Mouse (Mus musculus): ENCODE measurements around the gene Slc2a12. TPM values are rescaled to one million over a fixed set of nuclear protein-coding genes. Genes with fewer than 3 reads are reported as not detected.

Slc2a12 gene
- polyA plus RNA-seq, 1 experiment from 2014 or later = 4.2 TPM

DNA sequence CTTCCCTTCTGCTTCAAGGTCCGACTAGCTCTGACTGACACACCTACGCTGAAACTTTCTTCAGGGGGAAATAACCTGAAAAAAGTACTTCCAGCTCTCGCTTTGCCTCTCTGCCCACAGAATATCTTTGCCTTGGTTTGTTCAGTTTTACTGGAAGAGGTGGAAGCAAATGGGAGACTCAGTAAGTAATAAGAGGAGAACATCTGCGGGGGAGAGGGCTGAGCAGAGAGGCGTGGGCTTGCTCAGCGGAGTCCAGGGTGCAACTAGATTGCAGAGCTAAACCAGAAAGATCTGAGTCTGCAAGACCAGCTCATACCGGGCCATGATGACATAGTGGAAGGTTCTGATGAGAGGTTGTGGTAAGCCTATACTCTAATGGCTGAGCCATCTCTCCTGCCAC is 13.3 kb upstream of the Slc2a12 start:
- no peaks in the 10 kb centered on the region for H3K9me3 ChIP-seq
- H3K36me3 ChIP-seq = no peaks in the 10 kb centered on the region
- ATAC-seq = no peak
- no peak overlapping the region for H3K9ac ChIP-seq (replicated peaks)
- H3K27me3 ChIP-seq = no peaks in the 10 kb centered on the region
- WGBS = 91% methylated on average over 7 of the region's 7 CpGs
- no peak overlapping the region for H3K27ac ChIP-seq
- peaks cover 8% of the 10 kb centered on the region; the same call in 1 of the 2 replicates for H3K4me1 ChIP-seq (replicated peaks)
- no peak overlapping the region for H3K4me2 ChIP-seq (replicated peaks)
- no peak overlapping the region for H3K4me3 ChIP-seq (replicated peaks)

DNA sequence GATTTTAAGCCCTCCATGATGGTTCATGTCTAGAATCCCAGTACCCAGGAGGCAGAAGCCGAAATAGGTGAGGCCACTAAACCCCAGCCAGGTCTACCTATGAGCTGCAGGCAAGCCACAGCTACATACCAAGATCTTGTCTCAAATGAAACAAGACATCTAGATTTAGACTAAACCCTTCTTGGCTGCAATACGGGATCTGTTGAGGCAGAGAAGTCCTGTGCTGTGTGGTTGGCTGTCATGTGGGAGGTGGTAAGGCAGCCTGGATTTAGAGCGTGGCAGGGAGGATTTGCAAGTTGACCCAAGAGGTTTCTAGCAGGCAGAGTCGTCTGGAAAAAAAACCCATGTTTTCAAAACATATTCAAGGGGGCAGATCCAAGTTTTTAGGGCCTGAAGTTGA is 12.9 kb upstream of the Slc2a12 start:
- Histone ChIP-seq H3K36me3 (no peaks in the 10 kb centered on the region), H3K4me3 (replicated peaks) (no peak overlapping the region), H3K9ac (replicated peaks) (no peak overlapping the region), H3K4me1 (replicated peaks) (peaks cover 8% of the 10 kb centered on the region; the same call in 1 of the 2 replicates), H3K9me3 (no peaks in the 10 kb centered on the region), H3K4me2 (replicated peaks) (no peak overlapping the region), H3K27me3 (no peaks in the 10 kb centered on the region), H3K27ac (no peak overlapping the region)
- WGBS = 78% methylated on average over 4 of the region's 4 CpGs
- no peak for ATAC-seq

DNA sequence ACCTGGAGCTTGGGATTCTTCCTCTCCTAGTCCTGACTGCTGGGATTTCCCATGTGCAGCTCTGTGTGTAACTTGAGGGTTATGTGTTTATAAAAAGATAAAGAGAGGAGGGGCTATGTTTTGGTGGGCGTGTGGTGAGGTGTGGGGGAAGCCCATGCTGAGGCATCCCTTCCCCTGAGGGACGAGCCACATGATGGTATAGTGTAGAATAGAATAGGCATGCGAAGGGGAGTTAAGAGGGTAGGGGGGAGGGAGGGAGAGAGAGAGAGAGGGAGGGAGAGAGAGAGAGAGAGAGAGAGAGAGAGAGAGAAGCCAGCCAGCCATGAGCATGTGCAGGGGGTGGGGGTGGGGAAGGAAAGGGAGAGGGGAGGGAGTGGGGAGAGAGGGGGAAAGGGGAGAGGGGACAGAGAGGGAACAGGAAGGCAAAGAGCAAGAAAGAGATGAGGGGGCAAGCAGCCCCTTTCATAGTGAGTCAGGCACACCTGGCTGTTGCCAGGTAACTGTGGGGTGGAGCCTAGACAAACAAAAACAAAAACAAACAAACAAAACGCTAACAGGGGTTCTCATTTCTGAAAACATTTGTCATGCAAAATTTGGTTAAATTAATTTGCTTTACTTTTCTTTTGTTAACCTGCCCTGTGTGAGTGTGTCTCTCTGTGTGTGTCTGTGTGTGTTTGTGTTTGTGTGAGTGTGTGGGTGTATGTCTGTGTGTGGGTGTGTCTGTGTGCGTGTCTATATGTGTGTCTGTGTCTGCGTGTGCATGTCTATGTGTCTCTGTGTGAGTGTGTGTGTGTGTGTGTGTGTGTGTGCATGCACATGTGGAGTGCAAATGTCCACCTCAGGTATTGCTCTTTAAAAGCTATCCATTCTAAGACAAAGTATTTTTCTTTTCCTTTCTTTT is 11.2 kb upstream of the Slc2a12 start:
- H3K9me3 ChIP-seq = no peaks in the 10 kb centered on the region
- peak; percentile 86 for ATAC-seq
- H3K27ac ChIP-seq = no peak overlapping the region
- no peak overlapping the region for H3K9ac ChIP-seq (replicated peaks)
- no peaks in the 10 kb centered on the region for H3K27me3 ChIP-seq
- peaks cover 4% of the 10 kb centered on the region; the same call in 1 of the 2 replicates for H3K4me1 ChIP-seq (replicated peaks)
- H3K4me3 ChIP-seq (replicated peaks) = no peak overlapping the region
- WGBS = 36% methylated on average over 6 of the region's 6 CpGs
- H3K4me2 ChIP-seq (replicated peaks) = no peak overlapping the region
- no peaks in the 10 kb centered on the region for H3K36me3 ChIP-seq

DNA sequence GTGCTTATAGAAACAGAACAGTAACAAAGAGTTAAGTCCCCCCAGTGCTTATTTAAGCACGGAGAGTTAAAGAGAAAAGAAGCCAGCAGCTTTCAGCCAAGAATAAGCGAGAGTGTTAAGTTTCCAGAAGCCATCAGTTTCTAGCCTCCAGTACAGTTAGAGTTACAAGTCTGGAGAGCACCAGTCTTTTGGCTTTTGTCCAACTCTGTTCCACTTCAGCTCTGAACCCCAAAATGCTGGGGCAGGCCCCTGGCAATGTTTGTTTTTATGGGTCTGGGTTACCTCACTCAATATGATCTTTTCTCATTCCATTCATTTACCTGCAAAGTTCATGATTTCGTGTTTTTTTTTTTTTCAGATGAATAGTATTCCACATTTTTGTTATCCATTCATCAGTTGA is 7.6 kb upstream of the Slc2a12 start:
- Histone ChIP-seq H3K36me3 (no peaks in the 10 kb centered on the region), H3K4me2 (replicated peaks) (no peak overlapping the region), H3K27ac (no peak overlapping the region), H3K4me1 (replicated peaks) (peaks cover 4% of the 10 kb centered on the region; the same call in 1 of the 2 replicates), H3K4me3 (replicated peaks) (no peak overlapping the region), H3K9ac (replicated peaks) (no peak overlapping the region), H3K9me3 (no peaks in the 10 kb centered on the region), H3K27me3 (no peaks in the 10 kb centered on the region)
- no peak for ATAC-seq
- WGBS = 36% methylated on average over 3 of the region's 3 CpGs

DNA sequence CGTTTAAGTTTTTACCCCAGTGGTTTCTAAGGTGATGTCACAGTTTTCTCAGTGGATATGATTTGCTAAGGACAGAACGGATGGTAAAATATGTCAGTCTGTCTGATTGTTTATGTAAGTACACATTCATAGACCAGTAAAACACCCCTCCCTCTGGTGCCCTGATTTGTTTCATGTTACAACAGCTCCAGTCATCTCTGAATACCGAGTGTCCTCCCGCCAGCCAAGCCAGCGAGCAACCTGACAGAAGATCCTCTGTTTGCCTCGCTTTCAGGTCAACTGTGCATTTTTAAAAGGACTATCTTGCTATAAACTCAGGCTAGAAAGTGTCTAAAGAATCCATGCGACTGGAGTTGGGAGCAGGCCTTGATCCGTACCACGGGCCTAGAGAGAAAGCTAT is 640 bp upstream of the Slc2a12 start:
- Histone ChIP-seq H3K36me3 (no peaks in the 10 kb centered on the region), H3K4me1 (replicated peaks) (peaks cover 14% of the 10 kb centered on the region), H3K4me3 (replicated peaks) (0 out of 2 replicates have a peak overlapping the region, but pooled peaks have one; percentile 51), H3K27me3 (no peaks in the 10 kb centered on the region), H3K27ac (0 out of 2 replicates have a peak overlapping the region, but pooled peaks have one; percentile 53), H3K9me3 (no peaks in the 10 kb centered on the region), H3K4me2 (replicated peaks) (peak overlapping the region; percentile 93; the same call in 1 of the 2 replicates), H3K9ac (replicated peaks) (no peak overlapping the region)
- no peak for ATAC-seq
- WGBS = 60% methylated on average over 9 of the region's 9 CpGs

DNA sequence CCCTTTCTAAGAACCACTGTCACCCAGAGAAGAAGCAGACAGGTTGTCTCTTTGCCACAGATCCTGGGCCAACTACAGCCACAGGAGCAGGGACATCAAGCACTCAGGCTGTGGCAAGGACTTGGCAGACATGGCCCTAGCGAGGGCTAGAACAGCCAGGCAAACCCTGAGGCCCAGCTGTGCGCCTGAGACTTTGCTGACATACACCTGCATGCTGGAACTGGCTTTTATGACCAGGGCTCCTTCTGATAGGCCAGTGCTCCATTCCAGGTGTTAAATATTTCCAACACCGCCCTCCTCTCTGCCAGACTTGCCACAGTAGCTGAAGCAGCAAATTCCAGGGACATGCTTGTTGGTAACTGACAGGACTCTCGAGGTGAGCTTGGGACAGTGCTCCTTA is 3.9 kb downstream of the Slc2a12 start:
- H3K4me1 ChIP-seq (replicated peaks) = peaks cover 19% of the 10 kb centered on the region
- H3K9me3 ChIP-seq = no peaks in the 10 kb centered on the region
- no peak overlapping the region for H3K4me2 ChIP-seq (replicated peaks)
- 86% methylated on average over 4 of the region's 4 CpGs for WGBS
- no peak overlapping the region for H3K9ac ChIP-seq (replicated peaks)
- H3K36me3 ChIP-seq = no peaks in the 10 kb centered on the region
- no peak overlapping the region for H3K27ac ChIP-seq
- H3K4me3 ChIP-seq (replicated peaks) = no peak overlapping the region
- no peaks in the 10 kb centered on the region for H3K27me3 ChIP-seq
- no peak for ATAC-seq

DNA sequence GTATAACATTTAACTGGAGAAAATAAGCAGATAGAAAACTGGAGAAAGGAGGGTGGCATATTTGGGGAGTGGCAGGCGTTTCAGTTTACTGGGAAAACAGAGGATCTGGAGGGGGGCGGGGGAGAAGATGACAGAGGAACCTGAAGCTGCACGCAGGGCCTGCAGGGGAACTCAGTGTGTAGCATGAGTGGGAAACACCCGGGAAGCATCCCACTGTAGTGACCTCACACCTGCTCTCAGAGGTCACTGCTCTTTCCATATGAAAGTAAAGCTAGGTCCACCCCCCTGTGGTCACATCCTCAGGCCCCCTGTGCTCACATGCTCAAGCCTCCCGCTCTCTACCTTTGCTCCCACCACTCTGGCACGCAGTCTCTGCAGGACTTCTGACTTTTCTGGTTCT is 9.0 kb downstream of the Slc2a12 start:
- Histone ChIP-seq H3K9ac (replicated peaks) (no peak overlapping the region), H3K4me2 (replicated peaks) (no peak overlapping the region), H3K27ac (no peak overlapping the region), H3K9me3 (no peaks in the 10 kb centered on the region), H3K36me3 (no peaks in the 10 kb centered on the region), H3K4me1 (replicated peaks) (peaks cover 17% of the 10 kb centered on the region), H3K4me3 (replicated peaks) (no peak overlapping the region), H3K27me3 (no peaks in the 10 kb centered on the region)
- ATAC-seq = no peak
- 50% methylated on average over 6 of the region's 6 CpGs for WGBS

DNA sequence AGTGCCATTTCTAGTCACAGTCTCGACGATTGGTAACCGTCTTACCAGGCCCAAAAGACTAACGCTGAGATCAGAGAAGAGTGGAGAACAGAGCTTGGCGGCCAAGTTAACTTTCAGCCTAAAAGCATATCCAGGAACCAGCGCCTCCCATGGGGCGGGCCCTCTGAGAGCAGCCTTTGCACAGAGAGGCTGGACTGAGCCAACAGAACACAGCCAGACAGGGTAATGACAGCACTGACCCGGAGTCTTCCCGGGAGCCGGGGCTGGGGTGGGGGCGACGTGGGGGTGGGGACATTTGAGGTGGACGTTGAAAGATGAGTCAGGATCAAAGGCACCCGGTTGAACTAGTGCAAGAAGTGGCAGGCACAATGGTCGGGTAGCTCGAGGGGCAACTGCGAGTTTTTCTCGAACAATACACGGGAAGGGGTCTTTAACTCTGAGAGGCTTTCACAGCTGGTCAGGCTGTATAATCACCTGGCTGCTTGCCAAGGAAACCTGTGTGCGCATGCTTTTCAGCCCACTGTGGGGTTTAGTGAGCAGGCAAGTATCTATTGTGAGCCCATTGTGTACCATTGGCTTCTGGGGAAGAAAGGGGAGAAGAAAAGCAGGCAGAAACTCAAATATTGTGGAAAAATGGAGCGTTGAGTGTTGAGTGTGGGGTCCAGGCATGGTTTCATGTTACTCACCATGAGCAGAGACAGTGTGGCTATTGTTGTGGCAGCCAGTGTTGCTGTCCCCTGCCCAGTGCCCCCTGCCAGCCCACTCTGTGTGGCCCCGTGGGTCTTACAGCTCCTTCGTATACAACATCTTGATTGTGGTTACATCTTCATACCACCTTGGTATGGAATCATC is 13.9 kb downstream of the Slc2a12 start:
- peak; percentile 96 for ATAC-seq

DNA sequence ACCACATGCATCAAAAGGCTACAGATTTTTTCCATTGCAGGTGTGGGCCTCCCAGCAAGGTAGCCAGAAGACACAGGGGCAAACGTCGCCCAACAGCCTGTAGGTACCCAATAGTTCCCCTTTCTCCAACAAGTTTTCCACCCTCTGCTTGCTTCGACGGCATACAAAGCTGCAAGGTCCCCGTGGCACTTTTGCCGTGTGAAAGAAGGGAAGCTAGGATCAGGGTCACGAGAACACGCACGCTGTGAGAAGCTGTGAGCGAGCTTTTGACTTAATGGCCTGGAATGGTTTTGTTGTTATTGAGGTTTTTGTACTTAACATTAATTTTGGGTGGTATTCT is 14.5 kb downstream of the Slc2a12 start:
- WGBS = 69% methylated on average over 10 of the region's 10 CpGs
- no peaks in the 10 kb centered on the region for H3K9me3 ChIP-seq
- no peaks in the 10 kb centered on the region for H3K36me3 ChIP-seq
- peak overlapping the region; percentile 71 for H3K27ac ChIP-seq
- no peak overlapping the region for H3K4me3 ChIP-seq (replicated peaks)
- 0 out of 2 replicates have a peak overlapping the region, but pooled peaks have one; percentile 26 for H3K4me2 ChIP-seq (replicated peaks)
- no peak for ATAC-seq
- H3K4me1 ChIP-seq (replicated peaks) = peaks cover 21% of the 10 kb centered on the region
- H3K27me3 ChIP-seq = no peaks in the 10 kb centered on the region
- H3K9ac ChIP-seq (replicated peaks) = no peak overlapping the region

More for the DNA sequence above, 13.9 kb downstream of the Slc2a12 start:
- no peak overlapping the region for H3K4me3 ChIP-seq (replicated peaks)
- peak overlapping the region; percentile 26 for H3K4me2 ChIP-seq (replicated peaks)
- H3K27ac ChIP-seq = peak overlapping the region; percentile 71
- WGBS = 17% methylated on average over 23 of the region's 23 CpGs
- H3K9ac ChIP-seq (replicated peaks) = no peak overlapping the region
- H3K4me1 ChIP-seq (replicated peaks) = peaks cover 21% of the 10 kb centered on the region
- no peaks in the 10 kb centered on the region for H3K27me3 ChIP-seq
- no peaks in the 10 kb centered on the region for H3K36me3 ChIP-seq
- no peaks in the 10 kb centered on the region for H3K9me3 ChIP-seq

DNA sequence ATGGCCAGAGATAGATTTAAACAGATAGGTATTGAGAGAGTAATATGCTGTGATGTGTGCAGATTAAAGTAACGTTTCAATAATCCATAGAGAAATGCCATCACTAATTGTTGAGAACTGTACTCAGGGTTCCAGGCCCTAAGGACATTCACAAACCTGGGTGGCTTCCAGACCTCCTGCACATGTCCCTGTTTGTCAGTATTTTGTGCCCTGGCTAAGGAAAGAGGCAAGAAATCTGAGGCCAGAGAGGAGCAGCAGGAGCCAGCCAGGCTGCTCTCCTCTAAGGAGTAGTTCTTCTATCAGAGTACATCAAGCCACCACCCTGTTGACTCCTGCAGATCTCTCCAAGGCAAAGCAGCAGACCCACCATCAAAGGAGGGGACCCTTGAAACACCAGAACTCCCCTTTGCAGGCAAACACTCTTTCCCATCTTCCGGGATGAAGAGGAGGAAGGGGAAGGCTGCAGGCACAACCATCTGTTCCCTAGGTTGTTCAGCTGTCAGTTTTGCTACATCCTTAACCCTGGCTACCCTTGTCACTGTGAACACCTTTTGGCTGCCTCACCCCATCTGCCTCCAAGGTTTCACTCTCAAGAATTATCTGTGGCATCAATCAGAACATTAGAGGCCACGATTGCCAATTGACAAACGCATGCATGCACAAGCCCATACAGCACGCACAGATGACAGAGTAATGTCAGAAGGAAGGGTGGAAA is 15.6 kb downstream of the Slc2a12 start:
- H3K4me3 ChIP-seq (replicated peaks) = no peak overlapping the region
- no peaks in the 10 kb centered on the region for H3K36me3 ChIP-seq
- ATAC-seq = no peak
- peaks cover 21% of the 10 kb centered on the region for H3K4me1 ChIP-seq (replicated peaks)
- H3K9me3 ChIP-seq = no peaks in the 10 kb centered on the region
- no peak overlapping the region for H3K4me2 ChIP-seq (replicated peaks)
- 89% methylated on average over 5 of the region's 5 CpGs for WGBS
- H3K27ac ChIP-seq = no peak overlapping the region
- H3K9ac ChIP-seq (replicated peaks) = no peak overlapping the region
- no peaks in the 10 kb centered on the region for H3K27me3 ChIP-seq

DNA sequence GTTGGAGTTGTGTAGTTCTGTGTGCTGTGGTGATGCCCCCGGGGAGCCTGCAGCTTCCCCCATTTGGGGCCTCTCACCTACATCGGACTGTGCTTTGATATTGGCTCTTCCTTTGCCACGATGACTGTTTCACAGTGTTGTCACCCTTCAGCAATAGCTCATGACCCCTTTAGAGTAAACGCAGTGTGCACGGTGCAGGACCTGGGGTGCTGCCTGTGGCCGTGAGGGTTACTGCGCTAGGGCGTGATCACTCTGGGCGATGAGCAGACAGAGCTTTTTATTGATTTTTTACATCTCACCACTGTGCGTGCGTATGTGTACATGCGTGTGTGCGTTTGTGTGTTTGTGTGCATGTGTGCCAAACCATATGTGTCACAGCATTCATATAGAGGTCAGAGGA is 23.7 kb downstream of the Slc2a12 start:
- Histone ChIP-seq H3K9me3 (no peaks in the 10 kb centered on the region), H3K36me3 (no peaks in the 10 kb centered on the region), H3K4me1 (replicated peaks) (no peaks in the 10 kb centered on the region), H3K27me3 (no peaks in the 10 kb centered on the region), H3K9ac (replicated peaks) (no peak overlapping the region), H3K4me3 (replicated peaks) (no peak overlapping the region), H3K4me2 (replicated peaks) (no peak overlapping the region), H3K27ac (no peak overlapping the region)
- 93% methylated on average over 13 of the region's 13 CpGs for WGBS
- ATAC-seq = no peak
